Mouse (Mus musculus) embryonic facial prominence, embryonic 13.5 days (tissue): ENCODE measurements around the gene Gin1. TPM values are rescaled to one million over a fixed set of nuclear protein-coding genes. Genes with fewer than 3 reads are reported as not detected.

Experiments used
- ATAC-seq: fragments of 200-750 bp; cut with Nextera tagmentation; 2 replicates; pipeline ENCODE4 v1.8.0; 2017; ENCODE audit warnings: low read depth; ENCODE audit not compliant: insufficient number of reproducible peaks, insufficient read depth, low FRiP score, low TSS enrichment
- H3K27ac ChIP-seq: fragments of 300-500 bp; sonication (generic); 2 replicates; pipeline ENCODE4 v1.5.1; 2015; ENCODE audit warnings: moderate library complexity, mild to moderate bottlenecking, inconsistent platforms
- H3K27me3 ChIP-seq: fragments of 300-500 bp; sonication (generic); 2 replicates; pipeline ENCODE4 v1.6.1; 2015; ENCODE audit warnings: mild to moderate bottlenecking, inconsistent platforms
- H3K36me3 ChIP-seq: fragments of 300-500 bp; sonication (generic); 2 replicates; pipeline ENCODE4 v1.6.1; 2015; ENCODE audit warnings: mild to moderate bottlenecking, inconsistent platforms
- H3K4me1 ChIP-seq: fragments of 300-500 bp; sonication (generic); 2 replicates; pipeline ENCODE4 v1.6.1; 2015; ENCODE audit warnings: inconsistent platforms
- H3K4me2 ChIP-seq: fragments of 300-500 bp; sonication (generic); 2 replicates; pipeline ENCODE4 v1.6.1; 2015; ENCODE audit warnings: moderate library complexity, mild to moderate bottlenecking, inconsistent platforms
- H3K4me3 ChIP-seq: fragments of 300-500 bp; sonication (generic); 2 replicates; pipeline ENCODE4 v1.5.1; 2015; ENCODE audit warnings: mild to moderate bottlenecking, inconsistent platforms
- H3K9ac ChIP-seq: fragments of 300-500 bp; sonication (generic); 2 replicates; pipeline ENCODE4 v1.6.1; 2015; ENCODE audit warnings: mild to moderate bottlenecking, inconsistent platforms
- H3K9me3 ChIP-seq: fragments of 300-500 bp; sonication (generic); 2 replicates; pipeline ENCODE4 v1.6.1; 2016; ENCODE audit warnings: inconsistent platforms
- WGBS: fragments of 180-500 bp; shearing (Covaris S2); methylation state at CpG from one replicate; pipeline ENCODE4 v1.1.7; 2015; ENCODE audit warnings: mixed read lengths; 5-methylcytosine and 5-hydroxymethylcytosine counted together
- polyA plus RNA-seq: library from polyadenylated mRNA; unstranded; fragments of >200 nt; fragmentation: Nextera tagmentation; extraction: Ambion mirVana; gene quantifications from 2 replicates; pipeline ENCODE4 v1.2.1, GENCODE M21; 2015

Gin1 gene
- polyA plus RNA-seq, 1 experiment from 2014 or later, result 18.9 TPM

DNA sequence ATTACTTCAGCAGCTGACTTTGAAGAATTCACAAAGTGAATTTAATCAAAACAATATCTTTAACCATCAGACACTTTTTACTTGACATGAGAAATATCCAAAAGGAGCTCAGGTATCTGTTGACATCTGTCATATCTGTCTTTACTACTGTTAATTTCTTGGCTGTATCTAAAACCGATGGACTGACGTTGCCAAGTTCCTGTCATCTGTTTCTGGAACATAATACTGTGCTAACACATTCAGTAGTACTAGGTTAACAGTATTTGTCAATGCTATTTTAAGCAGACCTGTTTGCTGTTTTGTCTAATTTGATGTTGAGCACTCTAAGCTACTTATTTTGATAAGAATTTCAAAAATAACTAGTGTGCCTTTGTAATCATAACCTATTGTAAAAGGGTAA, 18.5 kb downstream of the Gin1 start:
- no peaks in the 10 kb centered on the region for H3K27me3 ChIP-seq
- no peak for ATAC-seq
- H3K36me3 ChIP-seq, result peaks cover 9% of the 10 kb centered on the region; the same call in 1 of the 2 replicates
- 84% methylated on average over 2 of the region's 2 CpGs for WGBS
- H3K4me3 ChIP-seq, result no peak overlapping the region
- H3K4me1 ChIP-seq, result no peaks in the 10 kb centered on the region
- H3K9me3 ChIP-seq, result no peaks in the 10 kb centered on the region
- H3K27ac ChIP-seq, result no peak overlapping the region
- H3K4me2 ChIP-seq, result no peak overlapping the region
- H3K9ac ChIP-seq, result no peak overlapping the region

- no peak overlapping the region for H3K9ac ChIP-seq
- H3K4me2 ChIP-seq, result no peak overlapping the region
- no peak for ATAC-seq
- no peaks in the 10 kb centered on the region for H3K9me3 ChIP-seq
- no peaks in the 10 kb centered on the region for H3K27me3 ChIP-seq
- H3K4me1 ChIP-seq, result no peaks in the 10 kb centered on the region
- WGBS, result 81% methylated on average over 3 of the region's 3 CpGs
- no peak overlapping the region for H3K27ac ChIP-seq
- no peak overlapping the region for H3K4me3 ChIP-seq
- H3K36me3 ChIP-seq, result no peaks in the 10 kb centered on the region
These were observed 24.1 kb downstream of the Gin1 start for GRCm38 (mm10) chr1:97794110-97794509.

GRCm38 (mm10) chr1:97795936-97796335, 26.0 kb downstream of the Gin1 start:
- Histone ChIP-seq H3K4me2 (no peak overlapping the region), H3K27ac (no peak overlapping the region), H3K4me1 (no peaks in the 10 kb centered on the region), H3K4me3 (no peak overlapping the region), H3K9ac (no peak overlapping the region), H3K36me3 (no peaks in the 10 kb centered on the region), H3K9me3 (no peaks in the 10 kb centered on the region), H3K27me3 (no peaks in the 10 kb centered on the region)
- WGBS, result 81% methylated on average over 9 of the region's 9 CpGs
- ATAC-seq, result no peak

- H3K36me3 ChIP-seq, result no peaks in the 10 kb centered on the region
- no peak overlapping the region for H3K4me3 ChIP-seq
- H3K4me1 ChIP-seq, result no peaks in the 10 kb centered on the region
- no peak overlapping the region for H3K27ac ChIP-seq
- WGBS, result 40% methylated on average over 4 of the region's 4 CpGs
- no peaks in the 10 kb centered on the region for H3K27me3 ChIP-seq
- no peak overlapping the region for H3K9ac ChIP-seq
- no peak overlapping the region for H3K4me2 ChIP-seq
- H3K9me3 ChIP-seq, result no peaks in the 10 kb centered on the region
- no peak for ATAC-seq
These were observed 32.4 kb downstream of the Gin1 start for GRCm38 (mm10) chr1:97802207-97802902.

DNA sequence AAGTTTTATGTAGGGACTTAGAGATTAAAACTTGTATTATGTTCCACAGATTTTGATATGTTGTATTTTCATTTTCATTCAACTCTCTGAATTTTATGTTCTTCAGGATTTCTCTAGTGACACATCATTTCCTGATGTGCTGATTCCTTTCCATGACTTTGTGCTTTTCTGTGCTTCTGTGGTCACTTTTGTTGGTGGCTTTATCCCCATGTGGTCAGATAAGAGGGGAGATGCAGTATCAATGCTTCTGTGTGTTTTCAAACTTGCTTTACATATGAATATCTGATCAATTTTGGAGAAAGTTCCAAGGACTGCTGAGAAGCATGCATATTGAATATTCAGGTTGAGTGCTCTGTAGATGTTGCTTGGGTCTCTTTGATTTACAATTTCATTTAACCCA, 34.5 kb downstream of the Gin1 start:
- H3K4me1 ChIP-seq, result no peaks in the 10 kb centered on the region
- H3K27me3 ChIP-seq, result no peaks in the 10 kb centered on the region
- no peak overlapping the region for H3K27ac ChIP-seq
- H3K9ac ChIP-seq, result no peak overlapping the region
- no peaks in the 10 kb centered on the region for H3K9me3 ChIP-seq
- no peak overlapping the region for H3K4me3 ChIP-seq
- no peaks in the 10 kb centered on the region for H3K36me3 ChIP-seq
- no peak for ATAC-seq
- H3K4me2 ChIP-seq, result no peak overlapping the region

GRCm38 (mm10) chr1:97809255-97809912, 39.4 kb downstream of the Gin1 start:
- no peak overlapping the region for H3K9ac ChIP-seq
- H3K27ac ChIP-seq, result no peak overlapping the region
- H3K36me3 ChIP-seq, result no peaks in the 10 kb centered on the region
- no peaks in the 10 kb centered on the region for H3K9me3 ChIP-seq
- WGBS, result 37% methylated on average over 2 of the region's 2 CpGs
- H3K4me2 ChIP-seq, result no peak overlapping the region
- H3K4me3 ChIP-seq, result no peak overlapping the region
- no peaks in the 10 kb centered on the region for H3K27me3 ChIP-seq
- no peaks in the 10 kb centered on the region for H3K4me1 ChIP-seq
- ATAC-seq, result no peak

DNA sequence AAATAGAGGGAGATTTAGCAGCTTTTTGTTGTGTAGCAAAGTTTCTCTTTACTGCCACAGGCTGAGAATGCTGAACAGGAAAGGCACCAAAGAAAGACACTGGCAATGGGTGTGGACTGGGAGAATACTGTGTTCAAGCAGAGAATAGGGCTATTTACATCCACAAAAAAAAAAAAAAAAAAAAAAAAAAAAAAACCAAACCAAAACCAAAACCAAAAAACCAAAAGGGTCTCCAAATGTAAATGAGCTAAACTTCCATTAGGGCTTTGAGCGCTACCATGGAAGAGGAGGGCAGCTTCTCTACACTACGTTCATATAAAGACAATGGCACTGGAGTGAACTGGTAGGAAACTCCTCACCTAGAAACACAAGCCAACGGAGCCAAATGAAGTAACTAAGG, 51.3 kb downstream of the Gin1 start:
- Histone ChIP-seq H3K36me3 (0 out of 2 replicates have a peak, but pooled peaks cover 3% of the 10 kb centered on the region), H3K9ac (no peak overlapping the region), H3K27me3 (no peaks in the 10 kb centered on the region), H3K4me3 (no peak overlapping the region), H3K4me2 (no peak overlapping the region), H3K9me3 (no peaks in the 10 kb centered on the region), H3K27ac (no peak overlapping the region), H3K4me1 (no peaks in the 10 kb centered on the region)
- no peak for ATAC-seq
- WGBS, result 89% methylated on average over 3 of the region's 3 CpGs

DNA sequence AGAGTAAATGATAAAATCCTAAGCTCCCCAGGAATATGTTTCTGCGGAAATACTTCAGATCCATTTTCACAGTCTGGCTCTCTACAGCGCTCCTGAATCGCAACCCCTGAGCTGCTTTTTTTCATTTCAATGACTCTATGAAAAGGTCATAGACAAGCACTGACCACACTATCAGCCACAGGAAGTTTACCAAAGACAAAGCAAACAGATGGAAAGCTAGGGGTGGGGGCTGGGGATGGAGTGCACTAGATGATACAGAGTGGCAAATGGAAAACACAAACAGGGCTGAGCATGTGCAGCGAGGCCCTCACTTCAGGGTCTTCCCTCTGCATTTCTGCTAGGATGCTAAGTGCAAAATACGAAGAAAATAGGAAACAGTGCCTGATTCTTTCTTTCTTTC, 52.2 kb downstream of the Gin1 start:
- H3K4me1 ChIP-seq, result no peaks in the 10 kb centered on the region
- no peak overlapping the region for H3K4me3 ChIP-seq
- H3K9me3 ChIP-seq, result no peaks in the 10 kb centered on the region
- ATAC-seq, result no peak
- no peak overlapping the region for H3K9ac ChIP-seq
- H3K27me3 ChIP-seq, result no peaks in the 10 kb centered on the region
- 0 out of 2 replicates have a peak, but pooled peaks cover 3% of the 10 kb centered on the region for H3K36me3 ChIP-seq
- H3K4me2 ChIP-seq, result no peak overlapping the region
- 83% methylated on average over 5 of the region's 5 CpGs for WGBS
- H3K27ac ChIP-seq, result no peak overlapping the region

DNA sequence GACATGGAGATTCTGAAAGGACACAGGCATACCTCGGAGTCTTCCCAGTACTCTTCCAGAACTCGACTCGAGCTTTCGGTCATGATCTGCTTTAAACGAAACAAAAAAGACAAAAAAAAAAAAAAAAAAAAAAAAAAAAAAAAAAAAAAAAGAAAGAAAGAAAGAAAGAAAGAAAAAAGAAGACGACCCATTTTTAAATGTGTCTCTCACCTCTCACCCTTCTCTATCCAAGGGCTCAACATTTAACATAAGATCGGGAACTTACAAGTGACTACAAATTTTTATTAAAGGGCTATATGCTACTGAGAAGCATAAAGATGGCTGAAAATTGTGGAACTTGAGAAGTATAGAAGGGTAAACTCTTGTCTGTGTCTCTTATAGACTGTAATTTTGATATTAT, 52.9 kb downstream of the Gin1 start:
- 93% methylated on average over 7 of the region's 7 CpGs for WGBS
- Histone ChIP-seq H3K4me1 (no peaks in the 10 kb centered on the region), H3K4me3 (no peak overlapping the region), H3K27me3 (no peaks in the 10 kb centered on the region), H3K4me2 (no peak overlapping the region), H3K36me3 (no peaks in the 10 kb centered on the region), H3K9me3 (no peaks in the 10 kb centered on the region), H3K9ac (no peak overlapping the region), H3K27ac (no peak overlapping the region)
- no peak for ATAC-seq

GRCm38 (mm10) chr1:97827566-97827965, 57.6 kb downstream of the Gin1 start:
- WGBS, result 59% methylated on average over 2 of the region's 2 CpGs
- no peak overlapping the region for H3K4me3 ChIP-seq
- ATAC-seq, result no peak

GRCm38 (mm10) chr1:97828087-97828486, 58.1 kb downstream of the Gin1 start:
- Histone ChIP-seq H3K27me3 (no peaks in the 10 kb centered on the region), H3K4me1 (0 out of 2 replicates have a peak, but pooled peaks cover under 1% of the 10 kb centered on the region), H3K4me3 (no peak overlapping the region), H3K27ac (no peak overlapping the region), H3K4me2 (no peak overlapping the region), H3K9ac (no peak overlapping the region), H3K9me3 (no peaks in the 10 kb centered on the region), H3K36me3 (no peaks in the 10 kb centered on the region)
- ATAC-seq, result no peak
- WGBS, result 94% methylated on average over 5 of the region's 5 CpGs

More at GRCm38 (mm10) chr1:97827566-97827965, 57.6 kb downstream of the Gin1 start:
- Histone ChIP-seq H3K9ac (no peak overlapping the region), H3K27me3 (no peaks in the 10 kb centered on the region), H3K9me3 (no peaks in the 10 kb centered on the region), H3K27ac (no peak overlapping the region), H3K4me2 (no peak overlapping the region), H3K4me1 (no peaks in the 10 kb centered on the region), H3K36me3 (no peaks in the 10 kb centered on the region)
